Mouse (Mus musculus) ES-E14 (cell line): ENCODE measurements at regions not wholly inside any gene's neighbourhood (a gene's known extent, or its start where the extent isn't known, plus 50 kb on each side); places are given as distances from the start of the nearest gene placed in this dataset.

Source experiments
- CHD2 ChIP-seq: IDR thresholded peaks from 2 replicates; pipeline ENCODE4 v1.6.1; 2014; ENCODE audit warnings: mild to moderate bottlenecking, low read depth, low read length, inconsistent platforms
- HCFC1 ChIP-seq: IDR thresholded peaks from 2 replicates; pipeline ENCODE4 v1.6.1; 2012; ENCODE audit warnings: low read length, inconsistent platforms, borderline replicate concordance; ENCODE audit not compliant: insufficient read depth
- MAFK ChIP-seq: IDR thresholded peaks from 2 replicates; pipeline ENCODE4 v1.6.1; 2014; ENCODE audit warnings: mild to moderate bottlenecking, low read depth, low read length, inconsistent platforms; ENCODE audit not compliant: insufficient read depth
- ZC3H11A ChIP-seq: IDR thresholded peaks from 2 replicates; pipeline ENCODE4 v1.6.1; 2012; ENCODE audit warnings: low read depth, mild to moderate bottlenecking, inconsistent platforms, low read length, borderline replicate concordance
- ZNF384 ChIP-seq: IDR thresholded peaks from 2 replicates; pipeline ENCODE4 v1.6.1; 2012; ENCODE audit warnings: low read depth, low read length, inconsistent platforms

GRCm38 (mm10) chr15:61183291-61183690, 260.5 kb upstream of the A1bg start:
- TF ChIP-seq ZNF384 (no peak), MAFK (no peak), ZC3H11A (no peak), CHD2 (no peak), HCFC1 (no peak)
